Mouse (Mus musculus): ENCODE data around the gene Hmgn3. TPM values are rescaled to one million over a fixed set of nuclear protein-coding genes. Genes with fewer than 3 reads are reported as not detected.

Hmgn3 gene
- polyA plus RNA-seq, 1 experiment, result 30.5 TPM

GRCm38 (mm10) chr9:83108821-83109220, 37.7 kb downstream of the Hmgn3 start:
- no peak overlapping the region for H3K4me2 ChIP-seq (ENCODE audit: low read depth)
- no peaks in the 10 kb centered on the region for H3K79me2 ChIP-seq (ENCODE audit: control insufficient read depth, insufficient read depth)
- TF ChIP-seq CEBPB (IDR thresholded peaks at IDR 0.05; ENCODE audit: insufficient read depth, poor library complexity, severe bottlenecking), result no peak
- TF ChIP-seq MAX (IDR thresholded peaks at IDR 0.05; ENCODE audit: low read depth), result no peak
- no peak for TF ChIP-seq POLR2A (IDR thresholded peaks at IDR 0.05; ENCODE audit: insufficient read length, low read depth)
- no peak for TF ChIP-seq TCF3 (IDR thresholded peaks at IDR 0.05; ENCODE audit: insufficient read length, low read depth)
- TF ChIP-seq REST (IDR thresholded peaks at IDR 0.05; ENCODE audit: insufficient read depth, insufficient read length), result no peak
- TF ChIP-seq POLR2AphosphoS2 (IDR thresholded peaks at IDR 0.05; ENCODE audit: insufficient read length, low read depth), result no peak
- H3ac ChIP-seq (ENCODE audit: control insufficient read depth, insufficient read length), result no peak overlapping the region
- no peaks in the 10 kb centered on the region for H3K36me3 ChIP-seq (ENCODE audit: control insufficient read depth, insufficient read depth)
- no peaks in the 10 kb centered on the region for H3K27me3 ChIP-seq (ENCODE audit: control insufficient read depth, insufficient read depth, insufficient read length)
- H3K4me3 ChIP-seq, result no peak overlapping the region

- no peak overlapping the region for H3K4me3 ChIP-seq
- H3K79me2 ChIP-seq (ENCODE audit: control insufficient read depth, insufficient read depth), result no peaks in the 10 kb centered on the region
- H3ac ChIP-seq (ENCODE audit: control insufficient read depth, insufficient read length), result no peak overlapping the region
- no peaks in the 10 kb centered on the region for H3K27me3 ChIP-seq (ENCODE audit: control insufficient read depth, insufficient read depth, insufficient read length)
- TF ChIP-seq E2F4 (IDR thresholded peaks at IDR 0.05; ENCODE audit: insufficient read depth), result no peak
- TF ChIP-seq MYOG (IDR thresholded peaks at IDR 0.05; ENCODE audit: control insufficient read depth in 1 of 3, insufficient read depth in 1 of 3, insufficient read length in 2 of 3, low read depth in 2 of 3), result no peak
- no peak for TF ChIP-seq USF1 (IDR thresholded peaks at IDR 0.05; ENCODE audit: low read depth)
- no peak for TF ChIP-seq MYOD1 (IDR thresholded peaks at IDR 0.05; ENCODE audit: control insufficient read depth in 1 of 3, insufficient read length in 2 of 3, low read depth in 2 of 3)
- TF ChIP-seq SRF (IDR thresholded peaks at IDR 0.05; ENCODE audit: control insufficient read depth, insufficient read length, low read depth), result no peak
- no peaks in the 10 kb centered on the region for H3K36me3 ChIP-seq (ENCODE audit: control insufficient read depth, insufficient read depth)
- H3K4me2 ChIP-seq (ENCODE audit: low read depth), result no peak overlapping the region
Measured at GRCm38 (mm10) chr9:83103785-83104184, 42.7 kb downstream of the Hmgn3 start.

- TF ChIP-seq SRF (IDR thresholded peaks at IDR 0.05; ENCODE audit: control insufficient read depth, insufficient read length, low read depth) (no peak), TCF3 (IDR thresholded peaks at IDR 0.05; ENCODE audit: insufficient read length, low read depth) (no peak), MYOD1 (IDR thresholded peaks at IDR 0.05; ENCODE audit: control insufficient read depth in 1 of 3, insufficient read length in 2 of 3, low read depth in 2 of 3) (no peak), MYOG (IDR thresholded peaks at IDR 0.05; ENCODE audit: control insufficient read depth in 1 of 3, insufficient read depth in 1 of 3, insufficient read length in 2 of 3, low read depth in 2 of 3) (no peak), POLR2A (IDR thresholded peaks at IDR 0.05; ENCODE audit: insufficient read length, low read depth) (no peak), POLR2AphosphoS2 (IDR thresholded peaks at IDR 0.05; ENCODE audit: insufficient read length, low read depth) (no peak), MAX (IDR thresholded peaks at IDR 0.05; ENCODE audit: low read depth) (no peak), REST (IDR thresholded peaks at IDR 0.05; ENCODE audit: insufficient read depth, insufficient read length) (no peak), CEBPB (IDR thresholded peaks at IDR 0.05; ENCODE audit: insufficient read depth, poor library complexity, severe bottlenecking) (no peak), USF1 (IDR thresholded peaks at IDR 0.05; ENCODE audit: low read depth) (no peak), E2F4 (IDR thresholded peaks at IDR 0.05; ENCODE audit: insufficient read depth) (no peak)
- Histone ChIP-seq H3ac (ENCODE audit: control insufficient read depth, insufficient read length) (no peak overlapping the region), H3K79me2 (ENCODE audit: control insufficient read depth, insufficient read depth) (no peaks in the 10 kb centered on the region), H3K4me2 (ENCODE audit: low read depth) (peak overlapping the region; percentile 39), H3K36me3 (ENCODE audit: control insufficient read depth, insufficient read depth) (no peaks in the 10 kb centered on the region), H3K27me3 (ENCODE audit: control insufficient read depth, insufficient read depth, insufficient read length) (no peaks in the 10 kb centered on the region), H3K4me3 (no peak overlapping the region)
Measured at GRCm38 (mm10) chr9:83101691-83102090, 44.8 kb downstream of the Hmgn3 start.

GRCm38 (mm10) chr9:83100786-83101185, 45.7 kb downstream of the Hmgn3 start:
- TF ChIP-seq POLR2A (IDR thresholded peaks at IDR 0.05; ENCODE audit: insufficient read length, low read depth) (no peak), REST (IDR thresholded peaks at IDR 0.05; ENCODE audit: insufficient read depth, insufficient read length) (no peak), USF1 (IDR thresholded peaks at IDR 0.05; ENCODE audit: low read depth) (no peak), SRF (IDR thresholded peaks at IDR 0.05; ENCODE audit: control insufficient read depth, insufficient read length, low read depth) (no peak), MYOG (IDR thresholded peaks at IDR 0.05; ENCODE audit: control insufficient read depth in 1 of 3, insufficient read depth in 1 of 3, insufficient read length in 2 of 3, low read depth in 2 of 3) (no peak), TCF12 (IDR thresholded peaks at IDR 0.05; ENCODE audit: insufficient read depth, poor library complexity, severe bottlenecking) (no peak), CEBPB (IDR thresholded peaks at IDR 0.05; ENCODE audit: insufficient read depth, poor library complexity, severe bottlenecking) (no peak), E2F4 (IDR thresholded peaks at IDR 0.05; ENCODE audit: insufficient read depth) (no peak), MAX (IDR thresholded peaks at IDR 0.05; ENCODE audit: low read depth) (no peak), TCF3 (IDR thresholded peaks at IDR 0.05; ENCODE audit: insufficient read length, low read depth) (no peak), MYOD1 (IDR thresholded peaks at IDR 0.05; ENCODE audit: control insufficient read depth in 1 of 3, insufficient read length in 2 of 3, low read depth in 2 of 3) (no peak), POLR2AphosphoS2 (IDR thresholded peaks at IDR 0.05; ENCODE audit: insufficient read length, low read depth) (no peak)
- H3ac ChIP-seq (ENCODE audit: control insufficient read depth, insufficient read length), result no peak overlapping the region
- H3K4me2 ChIP-seq (ENCODE audit: low read depth), result no peak overlapping the region
- H3K27me3 ChIP-seq (ENCODE audit: control insufficient read depth, insufficient read depth, insufficient read length), result no peaks in the 10 kb centered on the region
- H3K4me3 ChIP-seq, result no peak overlapping the region
- H3K79me2 ChIP-seq (ENCODE audit: control insufficient read depth, insufficient read depth), result no peaks in the 10 kb centered on the region
- H3K36me3 ChIP-seq (ENCODE audit: control insufficient read depth, insufficient read depth), result no peaks in the 10 kb centered on the region

- no peaks in the 10 kb centered on the region for H3K36me3 ChIP-seq (ENCODE audit: control insufficient read depth, insufficient read depth)
- H3K79me2 ChIP-seq (ENCODE audit: control insufficient read depth, insufficient read depth), result no peaks in the 10 kb centered on the region
- TF ChIP-seq USF1 (IDR thresholded peaks at IDR 0.05; ENCODE audit: low read depth), result no peak
- no peak for TF ChIP-seq MYOG (IDR thresholded peaks at IDR 0.05; ENCODE audit: control insufficient read depth in 1 of 3, insufficient read depth in 1 of 3, insufficient read length in 2 of 3, low read depth in 2 of 3)
- no peak overlapping the region for H3K4me2 ChIP-seq (ENCODE audit: low read depth)
- no peak overlapping the region for H3K4me3 ChIP-seq
- no peaks in the 10 kb centered on the region for H3K27me3 ChIP-seq (ENCODE audit: control insufficient read depth, insufficient read depth, insufficient read length)
- H3ac ChIP-seq (ENCODE audit: control insufficient read depth, insufficient read length), result no peak overlapping the region
Measured at GRCm38 (mm10) chr9:83098652-83099307, 47.7 kb downstream of the Hmgn3 start.
